Mouse (Mus musculus): Measurements from ENCODE around the gene Iqsec1. TPM values are rescaled to one million over a fixed set of nuclear protein-coding genes. Genes with fewer than 3 reads are reported as not detected.
A peak's percentile ranks its signal among the peaks of the same experiment; 100 is the strongest.

Iqsec1 gene
- polyA plus RNA-seq, 1 experiment from 2014 or later = 4.2 TPM

DNA sequence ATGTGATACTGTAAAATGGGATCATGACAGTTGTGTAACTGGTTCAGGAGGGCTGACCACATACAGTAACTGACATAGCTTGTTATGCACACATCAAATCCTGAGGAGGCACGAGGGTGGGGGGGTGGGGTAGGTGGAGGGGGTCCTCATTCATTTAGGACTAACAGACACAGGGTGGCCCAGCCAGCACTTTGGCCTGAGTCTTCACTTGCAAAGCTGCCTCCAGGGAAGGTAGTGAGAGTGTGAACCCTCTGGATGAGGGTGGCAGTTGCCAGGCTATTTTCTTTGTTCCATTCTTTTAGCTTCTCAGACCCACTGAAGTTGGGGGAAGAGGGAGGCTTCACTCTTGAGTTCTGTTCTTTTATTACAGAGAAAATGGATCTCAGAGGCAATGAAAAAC is 177.9 kb downstream of the Iqsec1 start:
- no peak overlapping the region for H3K27ac ChIP-seq (ENCODE audit: low read depth)
- H3K36me3 ChIP-seq (replicated peaks; ENCODE audit: insufficient read depth, low read length) = no peaks in the 10 kb centered on the region
- no peak for TF ChIP-seq CTCF (IDR thresholded peaks at IDR 0.05; ENCODE audit: low read depth)
- no peak for TF ChIP-seq EP300 (IDR thresholded peaks at IDR 0.05; ENCODE audit: low read depth)
- no peaks in the 10 kb centered on the region for H3K4me1 ChIP-seq (ENCODE audit: insufficient read depth)
- peaks cover 14% of the 10 kb centered on the region; the same call in 1 of the 2 replicates for H3K27me3 ChIP-seq (ENCODE audit: insufficient read depth, low read length)
- no peak overlapping the region for H3K9ac ChIP-seq (replicated peaks)
- H3K4me3 ChIP-seq (ENCODE audit: low read depth, low read length) = no peak overlapping the region
- no peak for DNase-seq
- 30% methylated on average over 1 of the region's 1 CpGs for WGBS (ENCODE audit: insufficient replicate concordance)
- H3K9me3 ChIP-seq (ENCODE audit: low read length) = no peaks in the 10 kb centered on the region
- no peak overlapping the region for H3K4me2 ChIP-seq (ENCODE audit: low read depth, low read length)
- no peak for ATAC-seq

DNA sequence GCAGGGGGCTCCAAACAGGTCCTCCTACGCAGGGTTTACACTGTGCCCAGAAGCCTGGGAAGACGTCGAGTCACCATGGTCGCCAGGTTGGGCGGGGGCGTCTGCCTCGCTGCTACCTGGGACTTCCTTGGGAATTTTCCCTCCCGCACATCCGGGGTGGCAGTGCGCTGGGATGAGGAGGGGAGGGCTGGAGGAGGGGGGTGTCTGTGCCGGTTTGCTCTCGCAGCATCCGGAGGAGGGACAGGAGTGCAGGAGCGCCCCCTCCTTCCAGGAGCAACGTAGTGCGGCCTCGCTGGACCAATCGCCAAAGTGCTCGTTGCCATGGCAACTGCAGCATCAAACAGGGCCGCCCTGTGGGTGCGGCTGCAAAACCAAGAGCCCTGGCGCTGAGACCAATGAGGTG is 178.5 kb downstream of the Iqsec1 start:
- no peak overlapping the region for H3K4me2 ChIP-seq (ENCODE audit: low read depth, low read length)
- H3K4me3 ChIP-seq (ENCODE audit: low read depth, low read length) = no peak overlapping the region
- no peaks in the 10 kb centered on the region for H3K9me3 ChIP-seq (ENCODE audit: low read length)
- WGBS (ENCODE audit: insufficient replicate concordance) = 5% methylated on average over 21 of the region's 22 CpGs
- H3K36me3 ChIP-seq (replicated peaks; ENCODE audit: insufficient read depth, low read length) = no peaks in the 10 kb centered on the region
- H3K9ac ChIP-seq (replicated peaks) = no peak overlapping the region
- TF ChIP-seq CTCF (IDR thresholded peaks at IDR 0.05; ENCODE audit: low read depth) = peak; percentile 39; the same call in 1 of the 2 replicates
- TF ChIP-seq EP300 (IDR thresholded peaks at IDR 0.05; ENCODE audit: low read depth) = no peak
- H3K27me3 ChIP-seq (ENCODE audit: insufficient read depth, low read length) = peaks cover 14% of the 10 kb centered on the region; the same call in 1 of the 2 replicates
- H3K4me1 ChIP-seq (ENCODE audit: insufficient read depth) = no peaks in the 10 kb centered on the region
- peak; percentile 55 for DNase-seq
- H3K27ac ChIP-seq (ENCODE audit: low read depth) = no peak overlapping the region
- 0 out of 2 replicates have a peak, but pooled peaks have one; percentile 35 for ATAC-seq

DNA sequence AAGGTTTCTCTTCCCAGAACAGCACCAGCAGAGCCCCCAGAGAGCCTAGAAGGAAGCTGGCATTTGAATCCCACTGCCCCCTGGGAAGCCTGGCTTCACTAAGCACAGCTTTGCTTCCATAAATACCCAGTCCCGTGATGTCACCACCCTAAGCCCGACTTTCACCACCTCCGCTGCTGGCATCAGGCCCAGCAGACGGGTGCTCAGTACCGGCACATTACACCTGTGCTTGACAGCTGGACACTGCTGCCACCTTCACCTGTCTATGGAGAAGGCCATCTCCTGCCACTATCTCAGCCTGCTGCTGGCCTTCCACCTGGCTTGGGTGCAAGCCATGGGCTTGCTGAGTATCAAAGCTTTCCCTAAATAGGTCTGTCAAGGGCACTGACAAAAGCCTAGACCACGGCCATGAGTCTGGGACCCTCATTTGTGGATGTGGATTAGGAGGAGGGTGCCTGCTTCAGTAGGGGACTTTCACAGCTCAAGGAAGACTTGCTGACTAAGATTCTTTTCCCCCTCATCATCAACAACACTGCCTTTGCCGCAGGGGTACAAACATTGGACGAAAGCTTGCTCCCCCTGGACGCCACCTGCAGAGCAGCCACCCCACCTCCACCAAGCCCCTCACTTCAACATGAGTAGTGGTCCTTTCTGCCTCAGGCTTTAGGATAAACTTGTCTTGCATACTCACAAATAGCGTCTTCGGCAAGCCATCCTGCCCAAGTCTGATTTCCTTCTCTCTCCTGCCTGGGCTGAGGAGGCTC is 179.2 kb downstream of the Iqsec1 start:
- no peak overlapping the region for H3K4me2 ChIP-seq (ENCODE audit: low read depth, low read length)
- H3K4me1 ChIP-seq (ENCODE audit: insufficient read depth) = no peaks in the 10 kb centered on the region
- TF ChIP-seq CTCF (IDR thresholded peaks at IDR 0.05; ENCODE audit: low read depth) (no peak), EP300 (IDR thresholded peaks at IDR 0.05; ENCODE audit: low read depth) (no peak)
- H3K27ac ChIP-seq (ENCODE audit: low read depth) = no peak overlapping the region
- no peak overlapping the region for H3K9ac ChIP-seq (replicated peaks)
- no peaks in the 10 kb centered on the region for H3K36me3 ChIP-seq (replicated peaks; ENCODE audit: insufficient read depth, low read length)
- no peaks in the 10 kb centered on the region for H3K9me3 ChIP-seq (ENCODE audit: low read length)
- no peak overlapping the region for H3K4me3 ChIP-seq (ENCODE audit: low read depth, low read length)
- H3K27me3 ChIP-seq (ENCODE audit: insufficient read depth, low read length) = peaks cover 14% of the 10 kb centered on the region; the same call in 1 of the 2 replicates
- ATAC-seq (no peak), DNase-seq (no peak)
- WGBS (ENCODE audit: insufficient replicate concordance) = 57% methylated on average over 11 of the region's 11 CpGs

DNA sequence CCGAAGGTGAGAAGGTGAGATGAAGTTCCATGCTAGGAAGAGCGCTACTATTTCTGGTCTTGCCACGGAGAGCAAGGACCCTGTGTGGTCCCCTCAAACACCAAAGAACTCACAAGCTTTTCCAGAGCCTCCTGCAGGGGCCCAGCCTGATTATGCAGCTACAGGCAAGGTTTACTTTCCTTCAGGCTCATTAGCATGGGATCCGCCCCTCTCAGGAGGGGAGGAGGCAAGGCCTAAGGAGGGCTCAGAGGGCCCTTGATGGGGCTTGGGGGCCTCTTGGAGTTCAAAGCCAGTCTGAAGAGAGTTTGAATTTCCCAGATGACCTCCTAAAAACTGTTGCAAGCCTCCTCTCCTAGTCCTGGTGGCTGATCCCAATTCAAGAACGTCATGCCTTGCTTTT is 179.9 kb downstream of the Iqsec1 start:
- no peak for TF ChIP-seq EP300 (IDR thresholded peaks at IDR 0.05; ENCODE audit: low read depth)
- no peak for TF ChIP-seq CTCF (IDR thresholded peaks at IDR 0.05; ENCODE audit: low read depth)
- Histone ChIP-seq H3K4me3 (ENCODE audit: low read depth, low read length) (no peak overlapping the region), H3K9ac (replicated peaks) (no peak overlapping the region), H3K4me2 (ENCODE audit: low read depth, low read length) (no peak overlapping the region), H3K27me3 (ENCODE audit: insufficient read depth, low read length) (peaks cover 14% of the 10 kb centered on the region; the same call in 1 of the 2 replicates), H3K9me3 (ENCODE audit: low read length) (no peaks in the 10 kb centered on the region), H3K27ac (ENCODE audit: low read depth) (no peak overlapping the region), H3K4me1 (ENCODE audit: insufficient read depth) (no peaks in the 10 kb centered on the region), H3K36me3 (replicated peaks; ENCODE audit: insufficient read depth, low read length) (no peaks in the 10 kb centered on the region)
- DNase-seq = no peak
- WGBS (ENCODE audit: insufficient replicate concordance) = 33% methylated on average over 5 of the region's 5 CpGs
- no peak for ATAC-seq

DNA sequence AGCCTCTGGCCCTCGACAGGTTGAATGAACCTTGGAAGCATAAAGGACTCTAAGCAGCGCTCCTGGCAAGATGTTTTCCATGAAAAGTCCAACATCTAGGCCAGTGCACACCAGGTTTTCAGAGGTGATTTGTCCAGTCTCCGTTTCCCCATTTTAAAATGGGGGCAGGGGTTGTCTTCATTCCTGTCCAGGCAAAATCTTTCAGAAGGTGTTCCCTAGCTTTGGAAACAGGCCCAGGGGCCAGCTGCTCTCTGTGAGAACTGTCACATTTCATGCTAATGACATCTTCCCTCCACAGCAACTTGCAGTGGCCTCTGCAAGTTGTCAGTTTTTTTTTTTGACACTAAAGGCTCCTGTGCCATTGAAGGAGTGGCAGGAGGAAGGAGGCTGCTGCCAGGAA is 180.4 kb downstream of the Iqsec1 start:
- 58% methylated on average over 3 of the region's 3 CpGs for WGBS (ENCODE audit: insufficient replicate concordance)
- ATAC-seq (no peak), DNase-seq (no peak)
- no peak for TF ChIP-seq EP300 (IDR thresholded peaks at IDR 0.05; ENCODE audit: low read depth)
- no peak for TF ChIP-seq CTCF (IDR thresholded peaks at IDR 0.05; ENCODE audit: low read depth)
- Histone ChIP-seq H3K36me3 (replicated peaks; ENCODE audit: insufficient read depth, low read length) (no peaks in the 10 kb centered on the region), H3K4me3 (ENCODE audit: low read depth, low read length) (no peak overlapping the region), H3K4me1 (ENCODE audit: insufficient read depth) (no peaks in the 10 kb centered on the region), H3K9ac (replicated peaks) (no peak overlapping the region), H3K4me2 (ENCODE audit: low read depth, low read length) (no peak overlapping the region), H3K27ac (ENCODE audit: low read depth) (no peak overlapping the region), H3K27me3 (ENCODE audit: insufficient read depth, low read length) (peaks cover 14% of the 10 kb centered on the region; the same call in 1 of the 2 replicates), H3K9me3 (ENCODE audit: low read length) (no peaks in the 10 kb centered on the region)

DNA sequence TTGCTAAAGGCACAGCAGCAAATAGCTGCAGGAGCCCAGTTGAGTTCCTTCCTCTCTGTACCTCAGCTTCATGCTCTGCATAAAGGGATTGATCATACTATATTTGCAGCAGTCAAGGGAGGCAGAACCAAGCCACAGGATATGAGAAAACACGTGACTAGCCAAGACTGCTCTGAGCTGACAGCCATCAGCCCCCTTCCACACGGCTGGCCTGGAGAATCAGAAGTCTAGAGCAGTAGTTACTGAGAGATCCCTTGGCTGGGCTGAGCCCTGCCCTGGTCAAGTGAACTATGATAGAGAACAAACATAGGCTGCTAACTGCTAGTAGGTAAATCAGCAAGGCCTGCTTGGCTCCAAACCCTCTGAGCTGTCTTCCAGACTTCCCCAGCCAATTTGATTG is 180.9 kb downstream of the Iqsec1 start:
- no peaks in the 10 kb centered on the region for H3K4me1 ChIP-seq (ENCODE audit: insufficient read depth)
- H3K27ac ChIP-seq (ENCODE audit: low read depth) = no peak overlapping the region
- H3K9me3 ChIP-seq (ENCODE audit: low read length) = no peaks in the 10 kb centered on the region
- no peaks in the 10 kb centered on the region for H3K36me3 ChIP-seq (replicated peaks; ENCODE audit: insufficient read depth, low read length)
- TF ChIP-seq EP300 (IDR thresholded peaks at IDR 0.05; ENCODE audit: low read depth) (no peak), CTCF (IDR thresholded peaks at IDR 0.05; ENCODE audit: low read depth) (no peak)
- ATAC-seq = no peak
- no peak for DNase-seq
- 32% methylated on average over 2 of the region's 2 CpGs for WGBS (ENCODE audit: insufficient replicate concordance)
- H3K9ac ChIP-seq (replicated peaks) = no peak overlapping the region
- H3K27me3 ChIP-seq (ENCODE audit: insufficient read depth, low read length) = peaks cover 14% of the 10 kb centered on the region; the same call in 1 of the 2 replicates
- no peak overlapping the region for H3K4me2 ChIP-seq (ENCODE audit: low read depth, low read length)
- H3K4me3 ChIP-seq (ENCODE audit: low read depth, low read length) = no peak overlapping the region
